17 mouse cellular contexts compared by ENCODE assay signal in the genomic region with DNA sequence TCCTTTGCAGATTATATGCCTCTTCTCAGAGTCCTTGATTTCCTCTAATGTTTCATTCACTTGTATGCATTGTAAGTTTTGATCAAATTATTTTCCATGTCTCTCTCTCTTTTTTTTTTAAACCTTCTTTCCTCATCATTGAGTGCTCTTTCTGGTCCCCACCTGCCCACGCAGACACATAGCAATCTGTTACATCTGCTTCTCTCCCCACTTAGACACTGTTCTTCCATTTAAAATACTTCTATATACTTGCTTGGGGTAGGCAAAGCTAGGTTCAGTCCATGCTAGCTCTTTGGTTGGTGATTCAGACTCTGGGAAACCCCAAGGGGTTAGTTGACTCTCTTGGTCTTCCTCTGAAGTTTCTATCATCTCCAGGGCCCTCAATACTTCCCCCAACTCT.
"Had no signal": no experiment of that assay in that cellular context is flagged by ENCODE, and none has a peak within 500 bp of the region (broad histone marks: within the 10 kb centered on the region; RNA-seq: fewer than 3 reads in every experiment).

No protein-coding gene starts in this region.

- ATAC-seq: hindbrain, postnatal 0 days; inflammation-experienced regulatory T-cells, adult 6 months; intestine, embryonic 16.5 days; liver, embryonic 12.5 days; midbrain, embryonic 13.5 days; midbrain, embryonic 16.5 days had no signal

- DNase-seq: kidney, adult 18-20 months; kidney, adult 9 months; kidney, postnatal 14 days; liver; lung, adult 18-20 months; lung, postnatal 10 days; lung, postnatal 36 days; retina, postnatal 1 day; right cerebral cortex, postnatal 14 days; right cerebral cortex, postnatal 4 days; thymus, postnatal 25 days had no signal
